Mouse (Mus musculus) kidney, adult 18-20 months (tissue): ENCODE data around the gene Dlk1.
"Not testable (repeated sequence)": the region's sequence is repeated elsewhere in the genome, so short reads cannot be mapped to it uniquely, and the experiment has no call there.

Experiments used
- DNase-seq: peaks from one replicate; pipeline ENCODE4 v3.0.0; 2021

Gene Dlk1

GRCm38 (mm10) chr12:109486525-109486924 lies 33.9 kb downstream of the Dlk1 start:
- DNase-seq: not testable (repeated sequence)

- no peak for DNase-seq
Measured at GRCm38 (mm10) chr12:109491701-109492100, 39.1 kb downstream of the Dlk1 start.

GRCm38 (mm10) chr12:109493381-109493780 lies 40.8 kb downstream of the Dlk1 start:
- no peak for DNase-seq

GRCm38 (mm10) chr12:109495016-109495644 lies 42.5 kb downstream of the Dlk1 start:
- DNase-seq: no peak

- no peak for DNase-seq
Measured at GRCm38 (mm10) chr12:109496397-109496796, 43.8 kb downstream of the Dlk1 start.

- no peak for DNase-seq
Measured at GRCm38 (mm10) chr12:109500992-109501391, 48.4 kb downstream of the Dlk1 start.

GRCm38 (mm10) chr12:109502360-109503040 lies 49.9 kb downstream of the Dlk1 start:
- DNase-seq: no peak

GRCm38 (mm10) chr12:109507693-109508092 lies 55.1 kb downstream of the Dlk1 start:
- DNase-seq: no peak

GRCm38 (mm10) chr12:109508495-109509454 lies 56.2 kb downstream of the Dlk1 start:
- DNase-seq: no peak

GRCm38 (mm10) chr12:109509531-109510137 lies 57.0 kb downstream of the Dlk1 start:
- DNase-seq: no peak

- no peak for DNase-seq
Measured at GRCm38 (mm10) chr12:109510247-109510646, 57.6 kb downstream of the Dlk1 start.

- no peak for DNase-seq
Measured at GRCm38 (mm10) chr12:109511456-109511855, 58.8 kb downstream of the Dlk1 start.

- no peak for DNase-seq
Measured at GRCm38 (mm10) chr12:109512151-109512907, 59.7 kb downstream of the Dlk1 start.
